Mouse (Mus musculus) kidney, postnatal 0 days (tissue): Measurements from ENCODE around the gene Ngrn. TPM values are rescaled to one million over a fixed set of nuclear protein-coding genes. Genes with fewer than 3 reads are reported as not detected.
A peak's percentile ranks its signal among the peaks of the same experiment; 100 is the strongest.

Experiments used
- ATAC-seq: fragments of 200-750 bp; cut with Nextera tagmentation; replicated peaks from 2 replicates; pipeline ENCODE4 v1.8.0; 2017; ENCODE audit warnings: low read depth, moderate number of reproducible peaks, moderate TSS enrichment, moderate library complexity; ENCODE audit not compliant: low FRiP score
- DNase-seq: peaks from one replicate; pipeline ENCODE4 v3.0.0-alpha.2; 2016; ENCODE audit warnings: low spot score
- H3K27ac ChIP-seq: fragments of 300-500 bp; sonication (generic); 2 replicates; pipeline ENCODE4 v1.5.1; 2014; ENCODE audit warnings: mild to moderate bottlenecking
- H3K27me3 ChIP-seq: fragments of 300-500 bp; sonication (generic); 2 replicates; pipeline ENCODE4 v1.6.1; 2014; ENCODE audit warnings: low read length, mixed read lengths; ENCODE audit not compliant: insufficient read depth
- H3K36me3 ChIP-seq: fragments of 300-500 bp; sonication (generic); 2 replicates; pipeline ENCODE4 v1.6.1; 2014; ENCODE audit warnings: low read length, mixed read lengths; ENCODE audit not compliant: insufficient read depth
- H3K4me1 ChIP-seq: fragments of 300-500 bp; sonication (generic); replicated peaks from 2 replicates; pipeline ENCODE4 v1.6.1; 2014; ENCODE audit warnings: antibody characterized with exemption, low read length, mixed read lengths; ENCODE audit not compliant: insufficient read depth
- H3K4me2 ChIP-seq: fragments of 300-500 bp; sonication (generic); 2 replicates; pipeline ENCODE4 v1.6.1; 2014; ENCODE audit warnings: mild to moderate bottlenecking, low read length, moderate library complexity, mixed read lengths
- H3K4me3 ChIP-seq: fragments of 300-500 bp; sonication (generic); replicated peaks from 2 replicates; pipeline ENCODE4 v1.5.1; 2014; ENCODE audit warnings: low read depth, low read length
- H3K9ac ChIP-seq: fragments of 300-500 bp; sonication (generic); 2 replicates; pipeline ENCODE4 v1.6.1; 2014; ENCODE audit warnings: low read depth, low read length
- H3K9me3 ChIP-seq: fragments of 300-500 bp; sonication (generic); replicated peaks from 2 replicates; pipeline ENCODE4 v1.6.1; 2016; ENCODE audit warnings: low read length, inconsistent platforms, mixed read lengths
- CTCF ChIP-seq: IDR thresholded peaks from 2 replicates; pipeline ENCODE4 v1.5.1; 2016; ENCODE audit warnings: antibody characterized with exemption, low read depth, mild to moderate bottlenecking, moderate library complexity
- WGBS: fragments of 180-500 bp; shearing (Covaris S2); extraction: QIAGEN DNeasy Blood & Tissue Kit; methylation state at CpG from one replicate; pipeline ENCODE4 v1.1.7; 2014; 5-methylcytosine and 5-hydroxymethylcytosine counted together
- polyA plus RNA-seq: library from polyadenylated mRNA; unstranded; fragments of >200 nt; fragmentation: Nextera tagmentation; extraction: Ambion mirVana; gene quantifications from 2 replicates; pipeline ENCODE4 v1.2.1, GENCODE M21; 2015

Gene Ngrn
- polyA plus RNA-seq, 1 experiment from 2014 or later: 50.6 TPM

DNA sequence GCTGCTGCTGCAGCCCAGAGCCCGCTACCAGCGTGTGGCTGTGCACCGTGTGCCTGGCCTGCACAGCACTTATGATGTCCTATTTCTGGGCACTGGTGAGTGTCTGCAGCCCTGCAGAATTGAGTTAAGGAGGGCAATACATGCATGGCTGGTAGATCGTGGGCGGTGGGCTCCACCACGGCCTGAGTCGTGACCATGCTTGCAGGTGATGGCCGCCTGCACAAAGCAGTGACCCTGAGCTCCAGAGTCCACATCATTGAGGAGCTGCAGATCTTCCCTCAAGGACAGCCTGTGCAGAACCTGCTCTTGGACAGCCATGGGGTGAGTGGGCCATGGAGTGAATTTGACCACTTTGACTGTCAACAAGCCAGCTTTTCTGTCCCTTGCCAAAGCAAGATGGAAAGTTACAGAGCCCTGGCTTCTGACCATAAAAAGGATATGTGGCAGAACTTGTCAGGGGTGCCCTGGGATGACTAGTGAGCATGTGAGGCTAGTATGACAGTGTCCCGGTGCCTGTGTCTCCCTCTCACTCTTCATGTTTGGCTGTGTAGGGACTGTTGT, 40.7 kb upstream of the Ngrn start:
- Histone ChIP-seq H3K27ac (no peak overlapping the region), H3K27me3 (no peaks in the 10 kb centered on the region), H3K4me2 (no peak overlapping the region), H3K4me3 (no peak overlapping the region), H3K36me3 (peaks cover 64% of the 10 kb centered on the region), H3K4me1 (no peaks in the 10 kb centered on the region), H3K9ac (no peak overlapping the region), H3K9me3 (no peaks in the 10 kb centered on the region)
- ATAC-seq (no peak), DNase-seq (no peak)
- WGBS: 88% methylated on average over 9 of the region's 9 CpGs
- no peak for TF ChIP-seq CTCF

GRCm38 (mm10) chr7:80221179-80221750, 39.8 kb upstream of the Ngrn start:
- peaks cover 70% of the 10 kb centered on the region for H3K36me3 ChIP-seq
- no peaks in the 10 kb centered on the region for H3K4me1 ChIP-seq
- TF ChIP-seq CTCF: no peak
- no peak for ATAC-seq
- H3K27me3 ChIP-seq: no peaks in the 10 kb centered on the region
- H3K4me3 ChIP-seq: no peak overlapping the region
- DNase-seq: no peak
- H3K4me2 ChIP-seq: no peak overlapping the region
- H3K27ac ChIP-seq: no peak overlapping the region
- no peak overlapping the region for H3K9ac ChIP-seq
- H3K9me3 ChIP-seq: no peaks in the 10 kb centered on the region
- WGBS: 87% methylated on average over 4 of the region's 4 CpGs

DNA sequence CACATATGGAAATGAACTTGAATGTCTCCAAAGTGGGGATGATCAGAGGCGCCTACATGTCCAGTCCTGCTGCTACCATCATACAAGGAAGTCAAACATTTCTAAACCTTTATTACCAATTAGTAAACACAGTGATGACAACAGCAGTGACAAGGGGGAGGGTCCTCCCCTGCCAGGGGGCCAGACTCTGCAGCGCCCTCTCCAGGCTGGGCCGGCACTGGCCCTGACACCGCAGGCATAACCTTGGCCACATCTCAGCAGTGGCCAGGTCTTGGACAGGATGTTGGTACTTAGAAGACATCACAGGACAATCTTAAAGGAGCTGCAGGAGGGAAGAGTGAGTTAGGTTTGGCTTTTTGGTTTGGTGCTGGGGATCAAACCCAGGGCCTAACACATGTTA, 34.0 kb upstream of the Ngrn start:
- 94% methylated on average over 4 of the region's 4 CpGs for WGBS
- Histone ChIP-seq H3K9ac (no peak overlapping the region), H3K4me2 (no peak overlapping the region), H3K9me3 (no peaks in the 10 kb centered on the region), H3K4me1 (peaks cover 16% of the 10 kb centered on the region; the same call in 1 of the 2 replicates), H3K36me3 (peaks cover 35% of the 10 kb centered on the region), H3K4me3 (no peak overlapping the region), H3K27me3 (no peaks in the 10 kb centered on the region), H3K27ac (no peak overlapping the region)
- peak; percentile 22; the same call in 1 of the 2 replicates for TF ChIP-seq CTCF
- no peak for ATAC-seq
- no peak for DNase-seq

DNA sequence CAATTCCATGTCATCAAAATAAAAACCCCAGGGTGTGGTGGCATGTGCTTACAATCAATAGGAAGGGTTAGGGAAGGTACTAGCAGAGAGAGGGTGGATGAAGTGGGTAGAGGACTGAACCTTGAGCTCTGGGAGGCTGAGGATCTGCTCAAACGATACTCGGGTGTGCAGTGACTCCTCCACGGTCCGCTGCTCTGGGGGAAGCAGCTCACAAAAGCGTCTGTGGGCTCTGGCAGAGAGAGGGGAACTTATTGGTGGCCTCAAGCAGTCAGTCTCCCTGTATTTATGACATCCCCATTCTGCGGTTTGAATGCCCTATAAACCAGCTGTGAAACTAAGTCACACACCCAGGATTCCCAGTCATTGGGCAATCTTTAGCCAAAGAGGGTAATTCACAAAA, 30.8 kb upstream of the Ngrn start:
- Histone ChIP-seq H3K27ac (no peak overlapping the region), H3K27me3 (no peaks in the 10 kb centered on the region), H3K4me1 (peaks cover 16% of the 10 kb centered on the region; the same call in 1 of the 2 replicates), H3K4me3 (no peak overlapping the region), H3K9me3 (no peaks in the 10 kb centered on the region), H3K4me2 (no peak overlapping the region), H3K36me3 (peaks cover 16% of the 10 kb centered on the region), H3K9ac (no peak overlapping the region; the same call in 1 of the 2 replicates)
- 16% methylated on average over 6 of the region's 6 CpGs for WGBS
- no peak for TF ChIP-seq CTCF
- ATAC-seq (no peak), DNase-seq (no peak)

DNA sequence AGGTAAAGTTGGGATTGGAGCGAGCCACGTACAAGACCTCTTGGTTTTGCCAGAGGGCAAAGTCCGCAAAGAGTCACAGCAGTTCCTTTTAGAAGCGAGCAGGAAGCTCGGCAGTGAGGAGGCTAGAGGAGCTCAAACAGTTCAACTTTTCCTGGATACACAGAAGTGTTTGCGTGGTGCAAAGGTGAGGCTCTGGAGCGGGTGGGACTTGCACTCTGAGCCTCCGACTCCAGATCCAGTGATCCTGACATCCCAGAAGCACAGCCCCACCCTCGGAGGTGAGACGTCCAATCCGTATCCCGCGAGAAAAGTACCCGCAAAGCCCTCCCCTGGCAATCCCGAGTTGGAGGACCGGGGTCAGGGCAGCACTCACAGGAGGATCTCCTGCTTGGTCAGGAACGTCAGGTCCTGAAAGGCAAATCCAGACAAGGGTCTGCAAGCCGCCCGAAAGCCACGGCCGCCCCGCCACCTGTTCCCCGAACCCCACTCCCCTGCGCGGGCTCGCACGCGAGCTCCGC, 29.0 kb upstream of the Ngrn start:
- Histone ChIP-seq H3K4me1 (peaks cover 16% of the 10 kb centered on the region; the same call in 1 of the 2 replicates), H3K9ac (peak overlapping the region; percentile 68), H3K4me2 (peak overlapping the region; percentile 89), H3K27ac (peak overlapping the region; percentile 88), H3K27me3 (no peaks in the 10 kb centered on the region), H3K36me3 (peaks cover 8% of the 10 kb centered on the region; the same call in 1 of the 2 replicates), H3K4me3 (peak overlapping the region; percentile 71), H3K9me3 (no peaks in the 10 kb centered on the region)
- peak; percentile 43 for DNase-seq
- WGBS: 1% methylated on average over 29 of the region's 29 CpGs
- ATAC-seq: peak; percentile 68
- TF ChIP-seq CTCF: no peak

- peak; percentile 97 for DNase-seq
- peak within 1 kb of the TSS; percentile 71 for H3K4me3 ChIP-seq
- WGBS: under 1% methylated on average over 56 of the region's 56 CpGs
Observed at GRCm38 (mm10) chr7:80232489-80233029, 28.5 kb upstream of the Ngrn start, which contains the start of the genes Cib1 and Gdpgp1. TSS of gene Cib1 (minus strand) at chr7:80232813. TSS of gene Gdpgp1 (plus strand) at chr7:80232865.

More at GRCm38 (mm10) chr7:80232489-80233029, 28.5 kb upstream of the Ngrn start, which contains the start of the genes Cib1 and Gdpgp1:
- H3K9me3 ChIP-seq: no peaks in the 10 kb centered on the region
- TF ChIP-seq CTCF: no peak
- peaks cover 16% of the 10 kb centered on the region; the same call in 1 of the 2 replicates for H3K4me1 ChIP-seq
- peak within 1 kb of the TSS; percentile 68 for H3K9ac ChIP-seq
- H3K4me2 ChIP-seq: peak within 1 kb of the TSS; percentile 89
- H3K36me3 ChIP-seq: peaks cover 3% of the 10 kb centered on the region; the same call in 1 of the 2 replicates
- peak; percentile 98 for ATAC-seq
- H3K27me3 ChIP-seq: no peaks in the 10 kb centered on the region
- H3K27ac ChIP-seq: peak within 1 kb of the TSS; percentile 88
